Mouse (Mus musculus) heart, adult 2 months (tissue): ENCODE measurements around the gene Edem1.

Source experiments
- CTCF ChIP-seq: fragments of 200-600 bp; IDR thresholded peaks from 2 replicates; pipeline ENCODE4 v1.8.1; 2022; ENCODE audit warnings: antibody characterized with exemption, mild to moderate bottlenecking, moderate library complexity
- EP300 ChIP-seq: fragments of 200-500 bp; IDR thresholded peaks from 2 replicates; pipeline ENCODE4 v1.6.1; 2011; ENCODE audit warnings: low read depth, low read length, control low read depth; ENCODE audit not compliant: insufficient read depth

GRCm38 (mm10) chr6:108805194-108805593 is 23.2 kb upstream of the Edem1 start:
- TF ChIP-seq CTCF: no peak
- TF ChIP-seq EP300: no peak
